Mouse (Mus musculus): ENCODE data around the gene Plpp7.

DNA sequence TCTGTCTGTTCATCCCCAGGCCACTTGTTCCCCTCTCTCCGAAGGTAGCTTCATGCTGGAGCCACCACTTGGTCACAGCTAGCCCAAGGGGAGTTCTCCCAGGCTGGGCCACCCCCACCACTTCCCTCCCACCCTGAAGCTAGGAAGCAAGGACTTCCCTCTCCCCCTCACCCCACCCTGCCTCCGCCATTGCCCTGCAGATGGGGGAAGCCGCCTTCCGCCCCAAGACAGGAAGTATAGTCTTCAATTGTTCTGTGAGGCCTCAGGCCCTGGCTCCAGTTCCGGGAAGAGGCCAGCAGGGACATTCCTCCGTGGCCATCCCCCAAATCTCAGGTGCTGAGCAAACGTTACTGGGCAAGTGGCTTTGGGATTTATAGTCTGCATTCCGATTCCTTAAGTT, 16.8 kb upstream of the Plpp7 start:
- TF ChIP-seq POLR2A (IDR thresholded peaks at IDR 0.05; ENCODE audit: borderline replicate concordance, extremely low read depth, low read depth, low read length) (no peak), CTCF (IDR thresholded peaks at IDR 0.05; ENCODE audit: insufficient read depth, low read length) (no peak)

All from lung, adult 2 months (tissue).